In genomic region chr1:165932842-165933241, GRCm38 (mm10) we compare ENCODE assay signal across 23 mouse cellular contexts.
DNase-seq lines count a peak whose midpoint lies in the region; ATAC-seq and TF ChIP-seq lines count a peak whose summit lies in the region.
"Had no signal": no experiment of that assay in that cellular context is flagged by ENCODE, and none has a peak within 500 bp of the region (broad histone marks: within the 10 kb centered on the region; RNA-seq: fewer than 3 reads in every experiment).

No protein-coding gene starts in this region.

- no peak overlapping the region for H3K4me3 ChIP-seq in hindbrain, embryonic 15.5 days
- H3K4me3 ChIP-seq in hindbrain, embryonic 11.5 days (ENCODE audit: low read depth, low read length): no peak overlapping the region
- no peak overlapping the region for H3K4me3 ChIP-seq in neural tube, embryonic 13.5 days
- H3K4me3 ChIP-seq in neural tube, embryonic 15.5 days (replicated peaks): no peak overlapping the region
- 0 out of 2 replicates have a peak overlapping the region, but pooled peaks have one; percentile 13 for H3K4me3 ChIP-seq in forebrain, postnatal 0 days (ENCODE audit: low read depth, low read length)
- H3K4me3 ChIP-seq: heart, embryonic 15.5 days; limb, embryonic 13.5 days; liver, embryonic 12.5 days; midbrain, embryonic 12.5 days had no signal

- H3K9me3 ChIP-seq in hindbrain, embryonic 15.5 days: no peaks in the 10 kb centered on the region
- H3K9me3 ChIP-seq in hindbrain, embryonic 11.5 days (ENCODE audit: control insufficient read depth, low read length): no peaks in the 10 kb centered on the region
- H3K9me3 ChIP-seq in neural tube, embryonic 13.5 days: no peaks in the 10 kb centered on the region
- H3K9me3 ChIP-seq in neural tube, embryonic 15.5 days (replicated peaks): no peaks in the 10 kb centered on the region
- no peaks in the 10 kb centered on the region for H3K9me3 ChIP-seq in forebrain, postnatal 0 days (ENCODE audit: low read length)
- H3K9me3 ChIP-seq: heart, embryonic 15.5 days; limb, embryonic 13.5 days; liver, embryonic 12.5 days; midbrain, embryonic 12.5 days had no signal

- peak overlapping the region; percentile 34 for H3K4me2 ChIP-seq in hindbrain, embryonic 15.5 days
- H3K4me2 ChIP-seq in hindbrain, embryonic 11.5 days (replicated peaks; ENCODE audit: low read depth, low read length): no peak overlapping the region
- H3K4me2 ChIP-seq in neural tube, embryonic 13.5 days: peak overlapping the region; percentile 28; the same call in 1 of the 2 replicates
- no peak overlapping the region for H3K4me2 ChIP-seq in neural tube, embryonic 15.5 days
- peak overlapping the region; percentile 27; the same call in 1 of the 2 replicates for H3K4me2 ChIP-seq in forebrain, postnatal 0 days (ENCODE audit: low read depth)
- H3K4me2 ChIP-seq: heart, embryonic 15.5 days; limb, embryonic 13.5 days; liver, embryonic 12.5 days had no signal

- H3K9ac ChIP-seq in hindbrain, embryonic 15.5 days: no peak overlapping the region
- H3K9ac ChIP-seq in hindbrain, embryonic 11.5 days (ENCODE audit: low read depth, low read length): no peak overlapping the region
- H3K9ac ChIP-seq in neural tube, embryonic 13.5 days: no peak overlapping the region
- H3K9ac ChIP-seq in neural tube, embryonic 15.5 days (replicated peaks): no peak overlapping the region
- no peak overlapping the region for H3K9ac ChIP-seq in forebrain, postnatal 0 days
- H3K9ac ChIP-seq: heart, embryonic 15.5 days; limb, embryonic 13.5 days; liver, embryonic 12.5 days; midbrain, embryonic 12.5 days had no signal

- TF ChIP-seq CTCF in forebrain, postnatal 0 days (IDR thresholded peaks at IDR 0.05; ENCODE audit: low read depth): no peak

- no peaks in the 10 kb centered on the region for H3K27me3 ChIP-seq in hindbrain, embryonic 15.5 days
- H3K27me3 ChIP-seq in hindbrain, embryonic 11.5 days (ENCODE audit: control insufficient read depth, insufficient read depth, low read length): no peaks in the 10 kb centered on the region
- no peaks in the 10 kb centered on the region for H3K27me3 ChIP-seq in neural tube, embryonic 13.5 days
- H3K27me3 ChIP-seq in neural tube, embryonic 15.5 days (replicated peaks): no peaks in the 10 kb centered on the region
- H3K27me3 ChIP-seq in forebrain, postnatal 0 days (ENCODE audit: insufficient read depth, low read length): no peaks in the 10 kb centered on the region
- H3K27me3 ChIP-seq: heart, embryonic 15.5 days; limb, embryonic 13.5 days; liver, embryonic 12.5 days; midbrain, embryonic 12.5 days had no signal

- peaks cover 24% of the 10 kb centered on the region for H3K4me1 ChIP-seq in hindbrain, embryonic 15.5 days (replicated peaks)
- no peaks in the 10 kb centered on the region for H3K4me1 ChIP-seq in hindbrain, embryonic 11.5 days (replicated peaks; ENCODE audit: control insufficient read depth, insufficient read depth, low read length)
- peaks cover 33% of the 10 kb centered on the region for H3K4me1 ChIP-seq in neural tube, embryonic 13.5 days (replicated peaks)
- peaks cover 17% of the 10 kb centered on the region for H3K4me1 ChIP-seq in neural tube, embryonic 15.5 days
- 0 out of 2 replicates have a peak, but pooled peaks cover 4% of the 10 kb centered on the region for H3K4me1 ChIP-seq in forebrain, postnatal 0 days (ENCODE audit: insufficient read depth)

- H3K36me3 ChIP-seq in hindbrain, embryonic 15.5 days: no peaks in the 10 kb centered on the region
- H3K36me3 ChIP-seq in hindbrain, embryonic 11.5 days (ENCODE audit: control insufficient read depth, insufficient read depth, low read length): no peaks in the 10 kb centered on the region
- H3K36me3 ChIP-seq in neural tube, embryonic 13.5 days: no peaks in the 10 kb centered on the region
- H3K36me3 ChIP-seq in neural tube, embryonic 15.5 days: no peaks in the 10 kb centered on the region
- no peaks in the 10 kb centered on the region for H3K36me3 ChIP-seq in forebrain, postnatal 0 days (ENCODE audit: insufficient read depth)
- H3K36me3 ChIP-seq: heart, embryonic 15.5 days; limb, embryonic 13.5 days; liver, embryonic 12.5 days; midbrain, embryonic 12.5 days had no signal

- no peak overlapping the region for H3K27ac ChIP-seq in hindbrain, embryonic 15.5 days (replicated peaks)
- H3K27ac ChIP-seq in hindbrain, embryonic 11.5 days (ENCODE audit: low read depth, low read length): no peak overlapping the region
- no peak overlapping the region for H3K27ac ChIP-seq in neural tube, embryonic 13.5 days (replicated peaks)
- H3K27ac ChIP-seq in neural tube, embryonic 15.5 days (replicated peaks): no peak overlapping the region
- no peak overlapping the region for H3K27ac ChIP-seq in forebrain, postnatal 0 days (ENCODE audit: low read depth, low read length)
- H3K27ac ChIP-seq: heart, embryonic 15.5 days; limb, embryonic 13.5 days; liver, embryonic 12.5 days; midbrain, embryonic 12.5 days had no signal

- ATAC-seq in hindbrain, embryonic 15.5 days (ENCODE audit: low FRiP score, low read depth): no peak
- ATAC-seq in hindbrain, embryonic 11.5 days (ENCODE audit: low FRiP score): no peak
- ATAC-seq in neural tube, embryonic 13.5 days (ENCODE audit: low read depth): no peak
- ATAC-seq in neural tube, embryonic 15.5 days (ENCODE audit: low FRiP score): no peak
- ATAC-seq in forebrain, postnatal 0 days: no peak
- ATAC-seq: activated CD4-positive, CD25-positive, alpha-beta regulatory T cell, adult 4 months; liver, embryonic 12.5 days had no signal

- no peak for DNase-seq in hindbrain, embryonic 11.5 days (ENCODE audit: low spot score)
- DNase-seq in forebrain, postnatal 0 days: no peak
- DNase-seq in urinary bladder, adult 18-20 months (ENCODE audit: low spot score in 2 of 2): no peak
- no peak for DNase-seq in kidney, adult 11 months
- DNase-seq: adrenal gland, adult 8-10 months; cerebellum, adult 18-20 months; cerebellum, postnatal 14 days; heart, postnatal 36 days; kidney, adult 9 months; kidney, postnatal 14 days; layer of hippocampus, postnatal 36 days; lung, adult 18-20 months; lung, postnatal 10 days; thymus, adult 2 months; thymus, postnatal 4 days had no signal

- WGBS in hindbrain, embryonic 15.5 days: 90% methylated on average over 2 of the region's 2 CpGs
- 94% methylated on average over 2 of the region's 2 CpGs for WGBS in hindbrain, embryonic 11.5 days
- WGBS in neural tube, embryonic 13.5 days: 88% methylated on average over 2 of the region's 2 CpGs
- 87% methylated on average over 2 of the region's 2 CpGs for WGBS in neural tube, embryonic 15.5 days
- WGBS in forebrain, postnatal 0 days: 48% methylated on average over 2 of the region's 2 CpGs

Comparison
In these comparisons a context has a peak if more than half of its experiments do, and no peak if none do; other contexts are left out.
1. H3K4me2 ChIP-seq: peak in hindbrain, embryonic 15.5 days (single experiment), neural tube, embryonic 13.5 days (single experiment) and forebrain, postnatal 0 days (single experiment); none in hindbrain, embryonic 11.5 days (single experiment) and neural tube, embryonic 15.5 days (single experiment).